ENCODE assay signal across 23 mouse cellular contexts in the genomic region with DNA sequence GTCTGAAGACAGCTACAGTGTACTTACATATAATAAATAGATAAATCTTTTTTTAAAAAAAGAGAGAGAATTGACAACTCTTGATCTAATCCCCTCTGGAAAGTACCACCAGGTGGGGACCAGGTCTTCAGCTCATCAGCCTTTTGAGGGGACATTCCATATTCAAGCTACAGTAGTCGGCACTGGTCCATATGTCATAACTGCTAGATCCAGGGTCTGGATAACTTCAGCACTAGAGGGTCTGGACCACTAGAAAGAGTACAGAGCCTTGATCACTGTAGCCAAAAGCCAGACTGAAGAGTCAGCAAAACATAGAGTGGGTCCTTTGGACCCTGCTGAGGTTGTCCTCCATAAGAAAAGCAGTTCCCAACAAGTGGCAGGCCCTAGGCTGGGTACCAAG.
DNase-seq lines count a peak whose midpoint lies in the region; ATAC-seq and TF ChIP-seq lines count a peak whose summit lies in the region.
"Had no signal": no experiment of that assay in that cellular context is flagged by ENCODE, and none has a peak within 500 bp of the region (broad histone marks: within the 10 kb centered on the region; RNA-seq: fewer than 3 reads in every experiment).

No protein-coding gene starts in this region.

- H3K27ac ChIP-seq in heart, embryonic 12.5 days (ENCODE audit: poor library complexity, severe bottlenecking): no peak overlapping the region
- H3K27ac ChIP-seq in heart, embryonic 10.5 days: no peak overlapping the region
- no peak overlapping the region for H3K27ac ChIP-seq in ES-E14 (ENCODE audit: insufficient read depth, low read depth, low read length, poor library complexity, severe bottlenecking)
- H3K27ac ChIP-seq in limb, embryonic 10.5 days: no peak overlapping the region
- H3K27ac ChIP-seq in hindbrain, embryonic 11.5 days (ENCODE audit: low read depth, low read length): no peak overlapping the region

- H3K4me1 ChIP-seq in heart, embryonic 12.5 days (replicated peaks): no peaks in the 10 kb centered on the region
- H3K4me1 ChIP-seq in heart, embryonic 10.5 days: no peaks in the 10 kb centered on the region
- no peaks in the 10 kb centered on the region for H3K4me1 ChIP-seq in ES-E14 (ENCODE audit: control insufficient read depth in 2 of 2, insufficient read depth in 2 of 2, low read length in 2 of 2, poor library complexity in 1 of 2)
- H3K4me1 ChIP-seq in limb, embryonic 10.5 days: no peaks in the 10 kb centered on the region
- H3K4me1 ChIP-seq in hindbrain, embryonic 11.5 days (replicated peaks; ENCODE audit: control insufficient read depth, insufficient read depth, low read length): no peaks in the 10 kb centered on the region

- ATAC-seq in heart, embryonic 12.5 days (ENCODE audit: insufficient number of reproducible peaks, low FRiP score): no peak
- ATAC-seq in hindbrain, embryonic 11.5 days (ENCODE audit: low FRiP score): no peak
- ATAC-seq: activated CD4-positive, CD25-positive, alpha-beta regulatory T cell, adult 4 months; CD4-positive, CD25-positive, alpha-beta regulatory T cell, adult 4 months; Patski had no signal

- no peak overlapping the region for H3K4me3 ChIP-seq in heart, embryonic 12.5 days
- H3K4me3 ChIP-seq in heart, embryonic 10.5 days: no peak overlapping the region
- H3K4me3 ChIP-seq in ES-E14 (ENCODE audit: insufficient read depth in 1 of 2, low read depth in 1 of 2, low read length in 2 of 2, poor library complexity in 1 of 2, severe bottlenecking in 1 of 2): no peak overlapping the region
- no peak overlapping the region for H3K4me3 ChIP-seq in limb, embryonic 10.5 days
- no peak overlapping the region for H3K4me3 ChIP-seq in hindbrain, embryonic 11.5 days (ENCODE audit: low read depth, low read length)

- intact Hi-C loops in heart, postnatal 10 days (cut with DNase I): no loop called here

- no peak overlapping the region for H3K9ac ChIP-seq in heart, embryonic 12.5 days
- H3K9ac ChIP-seq in ES-E14 (ENCODE audit: insufficient read depth, low read depth, low read length, poor library complexity, severe bottlenecking): no peak overlapping the region
- H3K9ac ChIP-seq in hindbrain, embryonic 11.5 days (ENCODE audit: low read depth, low read length): no peak overlapping the region

- H3K27me3 ChIP-seq in heart, embryonic 12.5 days (replicated peaks): no peaks in the 10 kb centered on the region
- no peaks in the 10 kb centered on the region for H3K27me3 ChIP-seq in heart, embryonic 10.5 days (ENCODE audit: insufficient read depth, poor library complexity, severe bottlenecking)
- H3K27me3 ChIP-seq in limb, embryonic 10.5 days (ENCODE audit: low read depth, poor library complexity, severe bottlenecking): no peaks in the 10 kb centered on the region
- H3K27me3 ChIP-seq in hindbrain, embryonic 11.5 days (ENCODE audit: control insufficient read depth, insufficient read depth, low read length): no peaks in the 10 kb centered on the region
- H3K27me3 ChIP-seq: CH12.LX, Patski had no signal

- in situ Hi-C loops in ES-E14 (cut with MboI; ENCODE audit: low sequenced_read_pairs in 2 of 2, unreplicated experiment in 2 of 2): loop anchor here in 1 of 2 experiments (25.0 kb wide), 2 partner anchors 396 to 746 kb away; no protein-coding TSS in a partner anchor

- H3K9me3 ChIP-seq in heart, embryonic 12.5 days (replicated peaks): 0 out of 2 replicates have a peak, but pooled peaks cover 1% of the 10 kb centered on the region
- no peaks in the 10 kb centered on the region for H3K9me3 ChIP-seq in heart, embryonic 10.5 days
- no peaks in the 10 kb centered on the region for H3K9me3 ChIP-seq in ES-E14 (ENCODE audit: control insufficient read depth, insufficient read depth, low read depth, low read length)
- H3K9me3 ChIP-seq in limb, embryonic 10.5 days (replicated peaks): no peaks in the 10 kb centered on the region
- no peaks in the 10 kb centered on the region for H3K9me3 ChIP-seq in hindbrain, embryonic 11.5 days (ENCODE audit: control insufficient read depth, low read length)

- peak; percentile 66 for DNase-seq in heart, adult 11 months
- peak; percentile 56 for DNase-seq in heart, embryonic 10.5 days (ENCODE audit: low spot score)
- no peak for DNase-seq in heart, postnatal 10 days
- DNase-seq in ES-E14 (ENCODE audit: low read depth, low spot score): no peak
- peak; percentile 9 for DNase-seq in limb, embryonic 10.5 days (ENCODE audit: low spot score)
- DNase-seq in hindbrain, embryonic 11.5 days (ENCODE audit: low spot score): no peak
- no peak for DNase-seq in right cerebral cortex, postnatal 14 days
- DNase-seq: adrenal gland, adult 2 months; adrenal gland, adult 8-10 months; adrenal gland, postnatal 10 days; adrenal gland, postnatal 14 days; adrenal gland, postnatal 25 days; adrenal gland, postnatal 36 days; B cell, adult 2 months; cerebellum, adult 11 months; cerebellum, adult 11-12 months; cerebellum, adult 18-20 months had no signal

- no peaks in the 10 kb centered on the region for H3K36me3 ChIP-seq in heart, embryonic 12.5 days
- H3K36me3 ChIP-seq in heart, embryonic 10.5 days: no peaks in the 10 kb centered on the region
- H3K36me3 ChIP-seq in ES-E14 (ENCODE audit: control insufficient read depth, insufficient read depth, low read length, poor library complexity, severe bottlenecking): no peaks in the 10 kb centered on the region
- no peaks in the 10 kb centered on the region for H3K36me3 ChIP-seq in limb, embryonic 10.5 days
- H3K36me3 ChIP-seq in hindbrain, embryonic 11.5 days (ENCODE audit: control insufficient read depth, insufficient read depth, low read length): no peaks in the 10 kb centered on the region
- H3K36me3 ChIP-seq: G1E had no signal

- 93% methylated on average over 1 of the region's 1 CpGs for WGBS in heart, embryonic 12.5 days
- 85% methylated on average over 1 of the region's 1 CpGs for WGBS in heart, embryonic 10.5 days
- 94% methylated on average over 1 of the region's 1 CpGs for WGBS in limb, embryonic 10.5 days
- WGBS in hindbrain, embryonic 11.5 days: 94% methylated on average over 1 of the region's 1 CpGs

- H3K4me2 ChIP-seq in heart, embryonic 12.5 days: no peak overlapping the region
- no peak overlapping the region for H3K4me2 ChIP-seq in hindbrain, embryonic 11.5 days (replicated peaks; ENCODE audit: low read depth, low read length)

TF ChIP-seq in ES-E14, 5 proteins besides CTCF, POLR2A, EP300 and RAD21:
- TF ChIP-seq ZNF384 (IDR thresholded peaks at IDR 0.05; ENCODE audit: low read depth, low read length) (no peak), MAFK (IDR thresholded peaks at IDR 0.05; ENCODE audit: insufficient read depth, low read depth, low read length) (0 out of 2 replicates have a peak, but pooled peaks have one; percentile 36), HCFC1 (IDR thresholded peaks at IDR 0.05; ENCODE audit: borderline replicate concordance, insufficient read depth, low read length) (no peak)

Comparison
In these comparisons a context has a peak if more than half of its experiments do, and no peak if none do; other contexts are left out.
1. DNase-seq: peak in heart, adult 11 months (single experiment), heart, embryonic 10.5 days (single experiment) and limb, embryonic 10.5 days (single experiment); none in heart, postnatal 10 days (0 of 2), ES-E14 (single experiment), hindbrain, embryonic 11.5 days (single experiment) and right cerebral cortex, postnatal 14 days (single experiment).